Mouse (Mus musculus) testis, adult 2 months (tissue): ENCODE data around the gene Gm11042. TPM values are rescaled to one million over a fixed set of nuclear protein-coding genes. Genes with fewer than 3 reads are reported as not detected.

Experiments
- H3K27ac ChIP-seq: fragments of 200-500 bp; 2 replicates; pipeline ENCODE4 v1.5.1; 2012; ENCODE audit warnings: low read depth, low read length; ENCODE audit not compliant: control insufficient read depth, insufficient read depth
- H3K27me3 ChIP-seq: fragments of 200-500 bp; 2 replicates; pipeline ENCODE4 v1.6.1; 2012; ENCODE audit warnings: mild to moderate bottlenecking, low read length, moderate library complexity; ENCODE audit not compliant: control insufficient read depth, insufficient read depth
- H3K36me3 ChIP-seq: fragments of 200-500 bp; 2 replicates; pipeline ENCODE4 v1.6.1; 2012; ENCODE audit warnings: mild to moderate bottlenecking, low read length; ENCODE audit not compliant: control insufficient read depth, insufficient read depth
- H3K4me1 ChIP-seq: fragments of 200-500 bp; 2 replicates; pipeline ENCODE4 v1.6.1; 2012; ENCODE audit warnings: low read length; ENCODE audit not compliant: control insufficient read depth, insufficient read depth
- H3K4me3 ChIP-seq: fragments of 200-500 bp; 2 replicates; pipeline ENCODE4 v1.5.1; 2012; ENCODE audit warnings: low read depth, mild to moderate bottlenecking, low read length, moderate library complexity, mixed read lengths; ENCODE audit not compliant: control insufficient read depth
- CTCF ChIP-seq: fragments of 200-500 bp; IDR thresholded peaks from 2 replicates; pipeline ENCODE4 v1.5.1; 2012; ENCODE audit warnings: low read depth, mild to moderate bottlenecking, inconsistent platforms, low read length, moderate library complexity; ENCODE audit not compliant: control insufficient read depth, insufficient read depth, insufficient replicate concordance
- POLR2A ChIP-seq: fragments of 200-500 bp; IDR thresholded peaks from 2 replicates; pipeline ENCODE4 v1.6.1; 2012; ENCODE audit warnings: low read depth, mild to moderate bottlenecking, inconsistent platforms, low read length, moderate library complexity; ENCODE audit not compliant: control insufficient read depth
- polyA plus RNA-seq: library from polyadenylated mRNA; depleted of rRNA; stranded (reverse); fragments of >200 nt; gene quantifications from 2 replicates; pipeline ENCODE4 v1.2.3, GENCODE M21; 2012

The Gm11042 gene
- polyA plus RNA-seq, 1 experiment, result not detected

- no peak for TF ChIP-seq CTCF
- TF ChIP-seq POLR2A, result no peak
- no peak overlapping the region for H3K4me3 ChIP-seq
- H3K4me1 ChIP-seq, result no peaks in the 10 kb centered on the region
- no peaks in the 10 kb centered on the region for H3K36me3 ChIP-seq
- no peaks in the 10 kb centered on the region for H3K27me3 ChIP-seq
- H3K27ac ChIP-seq, result no peak overlapping the region
Measured at GRCm38 (mm10) chr12:74267049-74267448, 49.1 kb downstream of the Gm11042 start.
